Mouse (Mus musculus): ENCODE results near the gene Ifnlr1. TPM values are rescaled to one million over a fixed set of nuclear protein-coding genes. Genes with fewer than 3 reads are reported as not detected.
"Not testable (repeated sequence)": the region's sequence is repeated elsewhere in the genome, so short reads cannot be mapped to it uniquely, and the experiment has no call there.

The Ifnlr1 gene
- 1.1 TPM in 2 replicates for polyA plus RNA-seq (2014; fragmentation: Nextera tagmentation; extraction: Ambion mirVana)

GRCm38 (mm10) chr4:135685906-135686567 is at the start of gene Ifnlr1:
Gene Ifnlr1 (plus strand): TSS chr4:135686287.
- H3K4me1 ChIP-seq (ENCODE audit: control insufficient read depth, insufficient read depth, low read length), result no peaks in the 10 kb centered on the region

DNA sequence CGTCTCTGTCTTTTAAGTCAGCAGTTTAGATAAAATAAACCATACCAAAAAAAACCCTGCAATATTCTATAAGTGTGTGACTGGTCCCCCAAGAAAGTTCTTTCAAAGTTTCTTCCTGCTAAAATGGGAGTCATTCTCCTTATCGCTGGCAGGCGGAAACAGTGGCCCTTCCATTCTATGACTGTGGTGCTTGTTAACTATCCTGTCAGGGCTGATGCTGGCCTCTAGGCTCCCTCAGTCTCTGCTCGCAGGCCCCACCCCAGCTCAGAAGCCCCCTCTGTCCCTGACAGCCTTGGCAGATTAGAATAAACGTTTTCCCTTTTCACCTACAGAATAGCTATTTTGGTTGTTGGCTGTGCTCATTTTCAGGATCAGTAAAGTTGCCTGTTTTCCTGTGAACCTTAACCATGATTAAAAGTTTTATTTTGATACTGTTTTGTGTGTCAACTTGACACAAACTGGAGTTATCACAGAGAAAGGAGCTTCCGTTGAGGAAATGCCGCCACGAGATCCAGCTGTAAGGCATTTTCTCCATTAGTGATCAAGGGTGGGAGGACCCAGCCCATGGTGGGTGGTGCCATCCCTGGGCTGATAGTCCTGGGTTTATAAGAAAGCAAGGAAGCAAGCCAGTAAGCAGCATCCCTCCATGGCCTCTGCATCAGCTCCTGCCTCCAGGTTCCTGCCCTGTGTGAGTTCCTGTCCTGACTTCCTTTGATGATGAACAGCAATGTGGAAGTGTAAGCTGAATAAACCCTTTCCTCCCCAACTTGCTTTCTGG is 44.6 kb upstream of the Ifnlr1 start:
- not testable (repeated sequence) for H3K27me3 ChIP-seq (replicated peaks; ENCODE audit: control insufficient read depth, insufficient read depth, low read length); H3K4me2 ChIP-seq (ENCODE audit: low read depth, low read length); H3K4me3 ChIP-seq (ENCODE audit: low read depth, low read length); DNase-seq (ENCODE audit: low spot score); ATAC-seq (ENCODE audit: low read depth); H3K9me3 ChIP-seq (ENCODE audit: control insufficient read depth, low read length); H3K27ac ChIP-seq (replicated peaks; ENCODE audit: low read depth, low read length); H3K9ac ChIP-seq (ENCODE audit: low read depth, low read length); H3K36me3 ChIP-seq (ENCODE audit: control insufficient read depth, insufficient read depth, low read length)
- 68% methylated on average over 8 of the region's 8 CpGs for WGBS
- peaks cover 10% of the 10 kb centered on the region; the same call in 1 of the 2 replicates for H3K4me1 ChIP-seq (ENCODE audit: control insufficient read depth, insufficient read depth, low read length)

More at GRCm38 (mm10) chr4:135685906-135686567, at the start of gene Ifnlr1:
- Histone ChIP-seq H3K4me3 (ENCODE audit: low read depth, low read length) (peak within 1 kb of the TSS; percentile 60), H3K4me2 (ENCODE audit: low read depth, low read length) (peak within 1 kb of the TSS; percentile 89), H3K27ac (replicated peaks; ENCODE audit: low read depth, low read length) (0 out of 2 replicates have a peak within 1 kb of the TSS, but pooled peaks have one; percentile 5), H3K9ac (ENCODE audit: low read depth, low read length) (peak within 1 kb of the TSS; percentile 70), H3K27me3 (replicated peaks; ENCODE audit: control insufficient read depth, insufficient read depth, low read length) (peaks cover 42% of the 10 kb centered on the region), H3K9me3 (ENCODE audit: control insufficient read depth, low read length) (no peaks in the 10 kb centered on the region), H3K36me3 (ENCODE audit: control insufficient read depth, insufficient read depth, low read length) (no peaks in the 10 kb centered on the region)
- peak; percentile 54 for ATAC-seq (ENCODE audit: low read depth)
- under 1% methylated on average over 40 of the region's 41 CpGs for WGBS
- DNase-seq (ENCODE audit: low spot score), result peak; percentile 84

- Histone ChIP-seq H3K4me2 (ENCODE audit: low read depth, low read length) (no peak overlapping the region), H3K9me3 (ENCODE audit: control insufficient read depth, low read length) (no peaks in the 10 kb centered on the region), H3K27ac (replicated peaks; ENCODE audit: low read depth, low read length) (0 out of 2 replicates have a peak overlapping the region, but pooled peaks have one; percentile 19)
Observed at GRCm38 (mm10) chr4:135645022-135645637, 41.0 kb upstream of the Ifnlr1 start.

DNA sequence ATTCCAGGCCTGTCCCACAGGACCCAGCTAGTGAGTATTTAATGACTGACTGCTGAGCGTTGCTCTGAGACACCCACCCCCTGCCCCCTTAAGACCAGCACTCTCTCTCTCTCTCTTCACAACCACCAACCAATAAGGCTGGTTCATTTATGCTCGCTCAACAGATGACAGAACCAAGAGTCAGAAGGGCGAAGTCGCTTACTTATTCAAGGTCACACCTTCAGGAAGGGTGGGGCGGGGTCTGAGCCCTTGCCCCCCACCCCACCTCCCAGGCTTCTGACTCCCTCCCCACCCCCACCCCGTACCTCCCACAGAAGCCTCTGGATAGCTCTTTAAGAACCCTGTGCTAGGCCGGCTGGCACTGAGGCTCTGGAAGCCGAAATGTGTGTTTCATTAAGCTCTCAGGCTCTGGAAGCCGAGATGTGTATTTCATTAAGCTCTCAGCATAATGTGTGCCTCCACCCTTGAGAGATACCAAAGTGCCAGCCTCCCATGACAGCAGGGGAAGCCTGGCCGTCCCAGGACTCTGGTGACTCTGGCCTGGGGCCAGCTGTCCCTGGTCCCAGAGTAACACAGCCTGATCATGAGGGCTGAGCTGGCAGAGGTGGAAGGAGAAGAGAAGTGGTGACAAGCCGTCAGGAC is 33.0 kb upstream of the Ifnlr1 start:
- no peak overlapping the region for H3K4me3 ChIP-seq (ENCODE audit: low read depth, low read length)
- H3K27me3 ChIP-seq (replicated peaks; ENCODE audit: control insufficient read depth, insufficient read depth, low read length), result no peaks in the 10 kb centered on the region
- H3K27ac ChIP-seq (replicated peaks; ENCODE audit: low read depth, low read length), result peak overlapping the region; percentile 50
- WGBS, result 25% methylated on average over 11 of the region's 11 CpGs
- no peaks in the 10 kb centered on the region for H3K36me3 ChIP-seq (ENCODE audit: control insufficient read depth, insufficient read depth, low read length)
- H3K9me3 ChIP-seq (ENCODE audit: control insufficient read depth, low read length), result no peaks in the 10 kb centered on the region
- DNase-seq (ENCODE audit: low spot score), result peak; percentile 82
- H3K4me2 ChIP-seq (ENCODE audit: low read depth, low read length), result peak overlapping the region; percentile 10; the same call in 1 of the 2 replicates
- ATAC-seq (ENCODE audit: low read depth), result no peak
- no peak overlapping the region for H3K9ac ChIP-seq (ENCODE audit: low read depth, low read length)
- H3K4me1 ChIP-seq (ENCODE audit: control insufficient read depth, insufficient read depth, low read length), result peaks cover 37% of the 10 kb centered on the region

More at GRCm38 (mm10) chr4:135645022-135645637, 41.0 kb upstream of the Ifnlr1 start:
- Histone ChIP-seq H3K36me3 (ENCODE audit: control insufficient read depth, insufficient read depth, low read length) (no peaks in the 10 kb centered on the region), H3K9ac (ENCODE audit: low read depth, low read length) (no peak overlapping the region), H3K4me1 (ENCODE audit: control insufficient read depth, insufficient read depth, low read length) (peaks cover 10% of the 10 kb centered on the region; the same call in 1 of the 2 replicates), H3K27me3 (replicated peaks; ENCODE audit: control insufficient read depth, insufficient read depth, low read length) (no peaks in the 10 kb centered on the region), H3K4me3 (ENCODE audit: low read depth, low read length) (no peak overlapping the region)
- ATAC-seq (ENCODE audit: low read depth) (0 out of 2 replicates have a peak, but pooled peaks have one; percentile 53), DNase-seq (ENCODE audit: low spot score) (peak; percentile 73)
- WGBS, result 34% methylated on average over 12 of the region's 12 CpGs

GRCm38 (mm10) chr4:135653956-135654355 is 32.1 kb upstream of the Ifnlr1 start:
- Histone ChIP-seq H3K27me3 (replicated peaks; ENCODE audit: control insufficient read depth, insufficient read depth, low read length) (no peaks in the 10 kb centered on the region), H3K27ac (replicated peaks; ENCODE audit: low read depth, low read length) (no peak overlapping the region; the same call in 1 of the 2 replicates), H3K9me3 (ENCODE audit: control insufficient read depth, low read length) (no peaks in the 10 kb centered on the region), H3K4me2 (ENCODE audit: low read depth, low read length) (no peak overlapping the region), H3K4me3 (ENCODE audit: low read depth, low read length) (no peak overlapping the region), H3K9ac (ENCODE audit: low read depth, low read length) (no peak overlapping the region), H3K4me1 (ENCODE audit: control insufficient read depth, insufficient read depth, low read length) (peaks cover 46% of the 10 kb centered on the region), H3K36me3 (ENCODE audit: control insufficient read depth, insufficient read depth, low read length) (no peaks in the 10 kb centered on the region)
- no peak for DNase-seq (ENCODE audit: low spot score)
- ATAC-seq (ENCODE audit: low read depth), result no peak
- 93% methylated on average over 7 of the region's 7 CpGs for WGBS

GRCm38 (mm10) chr4:135655499-135655898 is 30.6 kb upstream of the Ifnlr1 start:
- Histone ChIP-seq H3K9ac (ENCODE audit: low read depth, low read length) (no peak overlapping the region), H3K4me3 (ENCODE audit: low read depth, low read length) (no peak overlapping the region), H3K4me2 (ENCODE audit: low read depth, low read length) (peak overlapping the region; percentile 32; the same call in 1 of the 2 replicates), H3K36me3 (ENCODE audit: control insufficient read depth, insufficient read depth, low read length) (no peaks in the 10 kb centered on the region), H3K9me3 (ENCODE audit: control insufficient read depth, low read length) (no peaks in the 10 kb centered on the region), H3K4me1 (ENCODE audit: control insufficient read depth, insufficient read depth, low read length) (peaks cover 48% of the 10 kb centered on the region), H3K27ac (replicated peaks; ENCODE audit: low read depth, low read length) (peak overlapping the region; percentile 61), H3K27me3 (replicated peaks; ENCODE audit: control insufficient read depth, insufficient read depth, low read length) (no peaks in the 10 kb centered on the region)
- ATAC-seq (ENCODE audit: low read depth) (peak; percentile 56), DNase-seq (ENCODE audit: low spot score) (peak; percentile 85)
- 10% methylated on average over 7 of the region's 7 CpGs for WGBS

DNA sequence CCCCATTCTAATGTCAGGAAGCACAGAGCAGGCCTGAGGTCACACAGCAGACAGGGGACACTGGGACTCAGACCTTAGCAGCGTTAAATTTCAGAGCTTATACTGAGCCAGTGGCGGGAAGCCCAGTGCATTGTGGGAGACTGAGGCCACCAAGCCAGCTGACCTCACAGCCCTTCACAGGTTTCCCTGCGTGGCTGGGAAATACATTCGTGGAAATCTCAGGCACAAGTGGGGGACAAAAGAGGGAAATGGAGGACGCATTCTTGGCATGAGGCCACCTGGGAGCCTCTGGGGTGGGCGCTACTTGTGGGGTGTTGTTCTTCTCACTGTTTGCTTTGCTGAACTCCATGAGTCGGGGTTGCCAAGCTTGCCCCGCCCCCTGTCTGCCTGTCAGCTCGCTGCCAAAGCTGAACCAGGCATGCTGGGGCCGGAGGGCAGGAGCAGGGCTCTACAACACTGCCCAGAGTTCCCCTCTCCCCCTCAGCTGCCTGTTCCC is 29.9 kb upstream of the Ifnlr1 start:
- DNase-seq (ENCODE audit: low spot score), result peak; percentile 75
- H3K27ac ChIP-seq (replicated peaks; ENCODE audit: low read depth, low read length), result peak overlapping the region; percentile 61
- H3K4me1 ChIP-seq (ENCODE audit: control insufficient read depth, insufficient read depth, low read length), result peaks cover 48% of the 10 kb centered on the region

DNA sequence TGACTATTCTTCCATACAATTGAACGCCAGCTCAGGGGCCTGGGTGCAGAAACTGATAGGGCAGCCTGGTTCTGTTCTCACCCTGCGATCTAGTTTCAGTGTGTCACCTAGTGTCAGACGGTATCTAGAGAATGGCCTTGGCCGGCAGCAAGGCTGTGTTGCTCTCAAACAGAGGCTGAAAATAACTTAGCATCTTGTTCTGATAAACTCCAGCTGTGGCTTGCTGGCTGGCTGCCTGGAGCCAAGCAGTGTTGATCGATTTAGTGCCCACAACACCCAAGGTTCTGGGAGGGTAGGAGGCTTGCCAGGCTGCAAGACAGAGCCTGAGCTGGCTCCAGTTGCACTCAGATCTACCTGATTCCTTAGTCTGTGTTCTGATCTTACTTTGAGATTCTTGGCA is 27.6 kb upstream of the Ifnlr1 start:
- Histone ChIP-seq H3K4me1 (ENCODE audit: control insufficient read depth, insufficient read depth, low read length) (peaks cover 37% of the 10 kb centered on the region), H3K4me3 (ENCODE audit: low read depth, low read length) (no peak overlapping the region), H3K9me3 (ENCODE audit: control insufficient read depth, low read length) (no peaks in the 10 kb centered on the region), H3K36me3 (ENCODE audit: control insufficient read depth, insufficient read depth, low read length) (no peaks in the 10 kb centered on the region), H3K27ac (replicated peaks; ENCODE audit: low read depth, low read length) (peak overlapping the region; percentile 67), H3K9ac (ENCODE audit: low read depth, low read length) (0 out of 2 replicates have a peak overlapping the region, but pooled peaks have one; percentile 22), H3K27me3 (replicated peaks; ENCODE audit: control insufficient read depth, insufficient read depth, low read length) (no peaks in the 10 kb centered on the region), H3K4me2 (ENCODE audit: low read depth, low read length) (peak overlapping the region; percentile 15; the same call in 1 of the 2 replicates)
- 36% methylated on average over 5 of the region's 5 CpGs for WGBS
- peak; percentile 76 for DNase-seq (ENCODE audit: low spot score)
- no peak for ATAC-seq (ENCODE audit: low read depth)

More for the DNA sequence above, 29.9 kb upstream of the Ifnlr1 start:
- no peak overlapping the region for H3K9ac ChIP-seq (ENCODE audit: low read depth, low read length)
- peak; percentile 54 for ATAC-seq (ENCODE audit: low read depth)
- no peaks in the 10 kb centered on the region for H3K27me3 ChIP-seq (replicated peaks; ENCODE audit: control insufficient read depth, insufficient read depth, low read length)
- H3K4me3 ChIP-seq (ENCODE audit: low read depth, low read length), result no peak overlapping the region
- no peaks in the 10 kb centered on the region for H3K36me3 ChIP-seq (ENCODE audit: control insufficient read depth, insufficient read depth, low read length)
- H3K9me3 ChIP-seq (ENCODE audit: control insufficient read depth, low read length), result no peaks in the 10 kb centered on the region
- H3K4me2 ChIP-seq (ENCODE audit: low read depth, low read length), result peak overlapping the region; percentile 32
- 18% methylated on average over 10 of the region's 10 CpGs for WGBS
